Mouse (Mus musculus) bone marrow macrophage, adult 2 months (primary cell): ENCODE data around the gene Cxcr6.

Experiments
- CTCF ChIP-seq: IDR thresholded peaks from 2 replicates; pipeline ENCODE4 v1.5.1; 2012; ENCODE audit warnings: low read depth, mild to moderate bottlenecking, low read length, moderate library complexity
- POLR2A ChIP-seq: IDR thresholded peaks from 2 replicates; pipeline ENCODE4 v1.6.1; 2012; ENCODE audit warnings: mild to moderate bottlenecking, low read depth, low read length, borderline replicate concordance

GRCm38 (mm10) chr9:123805241-123805640 lies 1.0 kb upstream of the Cxcr6 start:
- TF ChIP-seq CTCF (no peak), POLR2A (no peak)
